Mouse (Mus musculus): ENCODE data around the gene Mapkapk3.

GRCm38 (mm10) chr9:107288711-107289110 lies 966 bp downstream of the Mapkapk3 start:
- TF ChIP-seq TCF12 (IDR thresholded peaks at IDR 0.05; ENCODE audit: low read depth, low read length) (no peak), POLR2A (IDR thresholded peaks at IDR 0.05; ENCODE audit: control insufficient read depth in 1 of 2, insufficient read depth in 1 of 2, low read depth in 1 of 2, low read length in 2 of 2, poor library complexity in 1 of 2) (peak in 1 of 2 experiments; percentile 62; a peak in 2 of 4 replicates), EP300 (IDR thresholded peaks at IDR 0.05; ENCODE audit: low read depth in 1 of 2, low read length in 2 of 2) (no peak), CTCF (IDR thresholded peaks at IDR 0.05 in 2 of 3, conservative IDR thresholded peaks at IDR 0.05 in 1 of 3; ENCODE audit: control insufficient read depth in 1 of 3, insufficient read depth in 1 of 3, low read depth in 2 of 3, low read length in 3 of 3, poor library complexity in 1 of 3, severe bottlenecking in 1 of 3) (no peak), MYC (IDR thresholded peaks at IDR 0.05; ENCODE audit: low read depth, low read length) (peak; percentile 18; the same call in 1 of the 2 replicates), ZC3H11A (IDR thresholded peaks at IDR 0.05; ENCODE audit: low read depth, low read length) (no peak), ZNF384 (IDR thresholded peaks at IDR 0.05; ENCODE audit: low read depth, low read length) (no peak), POLR2AphosphoS2 (IDR thresholded peaks at IDR 0.05; ENCODE audit: low read length) (no peak), GATA1 (IDR thresholded peaks at IDR 0.05; ENCODE audit: low read depth, low read length) (no peak), CHD1 (IDR thresholded peaks at IDR 0.05; ENCODE audit: low read depth, low read length) (no peak)
